Mouse (Mus musculus) heart, embryonic 10.5 days (tissue): ENCODE results near the gene Retsat. TPM values are rescaled to one million over a fixed set of nuclear protein-coding genes. Genes with fewer than 3 reads are reported as not detected.

Source experiments
- DNase-seq: peaks from one replicate; pipeline ENCODE4 v3.0.0-alpha.2; 2017; ENCODE audit warnings: low spot score
- H3K27ac ChIP-seq: fragments of 300-500 bp; sonication (generic); 2 replicates; pipeline ENCODE4 v1.5.1; 2016; ENCODE audit warnings: mild to moderate bottlenecking
- H3K27me3 ChIP-seq: fragments of 300-500 bp; sonication (generic); 2 replicates; pipeline ENCODE4 v1.6.1; 2016; ENCODE audit warnings: mild to moderate bottlenecking; ENCODE audit not compliant: poor library complexity, insufficient read depth, severe bottlenecking
- H3K36me3 ChIP-seq: fragments of 300-500 bp; sonication (generic); 2 replicates; pipeline ENCODE4 v1.6.1; 2016; ENCODE audit warnings: mild to moderate bottlenecking, moderate library complexity
- H3K4me1 ChIP-seq: fragments of 300-500 bp; sonication (generic); 2 replicates; pipeline ENCODE4 v1.6.1; 2016; ENCODE audit warnings: mild to moderate bottlenecking
- H3K4me3 ChIP-seq: fragments of 300-500 bp; sonication (generic); 2 replicates; pipeline ENCODE4 v1.5.1; 2016; ENCODE audit warnings: mild to moderate bottlenecking, moderate library complexity
- H3K9me3 ChIP-seq: fragments of 300-500 bp; sonication (generic); 2 replicates; pipeline ENCODE4 v1.6.1; 2016; ENCODE audit warnings: mild to moderate bottlenecking, moderate library complexity
- WGBS: fragments of 180-500 bp; shearing (Covaris S2); methylation state at CpG from one replicate; pipeline ENCODE4 v1.1.7; 2016; 5-methylcytosine and 5-hydroxymethylcytosine counted together
- polyA plus RNA-seq: library from polyadenylated mRNA; unstranded; fragments of >200 nt; fragmentation: Nextera tagmentation; extraction: Ambion mirVana; gene quantifications from 2 replicates; pipeline ENCODE4 v1.2.1, GENCODE M21; 2016

Retsat gene
- 13.5 and 17.0 TPM in 2 replicates for polyA plus RNA-seq

GRCm38 (mm10) chr6:72597956-72598753 is at the start of gene Retsat, which contains the start of gene Elmod3:
TSS of gene Retsat (plus strand) at chr6:72598475.
TSS of gene Elmod3 (minus strand) at chr6:72598413.
- DNase-seq: peak; percentile 96
- H3K27ac ChIP-seq: peak within 1 kb of the TSS; percentile 90
- WGBS: 1% methylated on average over 38 of the region's 38 CpGs

GRCm38 (mm10) chr6:72549041-72549580 is 49.2 kb upstream of the Retsat start:
- no peak overlapping the region; the same call in 1 of the 2 replicates for H3K4me3 ChIP-seq

More at GRCm38 (mm10) chr6:72597956-72598753, at the start of gene Retsat, which contains the start of gene Elmod3:
- Histone ChIP-seq H3K4me3 (peak within 1 kb of the TSS; percentile 67), H3K27me3 (no peaks in the 10 kb centered on the region), H3K36me3 (no peaks in the 10 kb centered on the region), H3K9me3 (no peaks in the 10 kb centered on the region), H3K4me1 (peaks cover 12% of the 10 kb centered on the region)

GRCm38 (mm10) chr6:72550025-72550424 is 48.2 kb upstream of the Retsat start:
- Histone ChIP-seq H3K27ac (peak overlapping the region; percentile 42; the same call in 1 of the 2 replicates), H3K4me3 (no peak overlapping the region), H3K4me1 (peaks cover 33% of the 10 kb centered on the region), H3K27me3 (no peaks in the 10 kb centered on the region), H3K9me3 (no peaks in the 10 kb centered on the region), H3K36me3 (no peaks in the 10 kb centered on the region)
- 61% methylated on average over 6 of the region's 6 CpGs for WGBS
- DNase-seq: no peak

More at GRCm38 (mm10) chr6:72549041-72549580, 49.2 kb upstream of the Retsat start:
- no peaks in the 10 kb centered on the region for H3K36me3 ChIP-seq
- peaks cover 39% of the 10 kb centered on the region for H3K4me1 ChIP-seq
- no peaks in the 10 kb centered on the region for H3K27me3 ChIP-seq
- 54% methylated on average over 9 of the region's 9 CpGs for WGBS
- no peaks in the 10 kb centered on the region for H3K9me3 ChIP-seq
- DNase-seq: no peak
- H3K27ac ChIP-seq: peak overlapping the region; percentile 52; the same call in 1 of the 2 replicates

GRCm38 (mm10) chr6:72550503-72551100 is 47.7 kb upstream of the Retsat start:
- Histone ChIP-seq H3K36me3 (no peaks in the 10 kb centered on the region), H3K9me3 (no peaks in the 10 kb centered on the region), H3K4me3 (no peak overlapping the region), H3K27me3 (no peaks in the 10 kb centered on the region), H3K4me1 (peaks cover 33% of the 10 kb centered on the region), H3K27ac (0 out of 2 replicates have a peak overlapping the region, but pooled peaks have one; percentile 90)
- DNase-seq: no peak
- 82% methylated on average over 10 of the region's 10 CpGs for WGBS

- 17% methylated on average over 27 of the region's 27 CpGs for WGBS
- H3K9me3 ChIP-seq: no peaks in the 10 kb centered on the region
Measured at GRCm38 (mm10) chr6:72552171-72553078, 45.9 kb upstream of the Retsat start.

GRCm38 (mm10) chr6:72553079-72553412 is 45.2 kb upstream of the Retsat start:
- Histone ChIP-seq H3K4me3 (peak overlapping the region; percentile 57), H3K36me3 (no peaks in the 10 kb centered on the region), H3K4me1 (peaks cover 33% of the 10 kb centered on the region), H3K27ac (peak overlapping the region; percentile 90), H3K27me3 (no peaks in the 10 kb centered on the region), H3K9me3 (no peaks in the 10 kb centered on the region)
- no peak for DNase-seq
- 20% methylated on average over 8 of the region's 8 CpGs for WGBS

More at GRCm38 (mm10) chr6:72552171-72553078, 45.9 kb upstream of the Retsat start:
- peaks cover 33% of the 10 kb centered on the region for H3K4me1 ChIP-seq
- H3K36me3 ChIP-seq: no peaks in the 10 kb centered on the region
- peak; percentile 88 for DNase-seq
- H3K4me3 ChIP-seq: peak overlapping the region; percentile 57
- no peaks in the 10 kb centered on the region for H3K27me3 ChIP-seq
- peak overlapping the region; percentile 90 for H3K27ac ChIP-seq

GRCm38 (mm10) chr6:72560801-72561200 is 37.5 kb upstream of the Retsat start:
- no peak overlapping the region for H3K4me3 ChIP-seq
- no peak for DNase-seq
- 79% methylated on average over 8 of the region's 8 CpGs for WGBS
- no peaks in the 10 kb centered on the region for H3K36me3 ChIP-seq
- peaks cover 20% of the 10 kb centered on the region for H3K4me1 ChIP-seq
- H3K9me3 ChIP-seq: no peaks in the 10 kb centered on the region
- no peaks in the 10 kb centered on the region for H3K27me3 ChIP-seq
- no peak overlapping the region for H3K27ac ChIP-seq

- Histone ChIP-seq H3K4me1 (peaks cover 25% of the 10 kb centered on the region), H3K27ac (peak overlapping the region; percentile 43; the same call in 1 of the 2 replicates), H3K4me3 (no peak overlapping the region), H3K9me3 (no peaks in the 10 kb centered on the region), H3K27me3 (no peaks in the 10 kb centered on the region), H3K36me3 (no peaks in the 10 kb centered on the region)
- no peak for DNase-seq
- WGBS: 52% methylated on average over 6 of the region's 6 CpGs
Measured at GRCm38 (mm10) chr6:72562486-72562885, 35.8 kb upstream of the Retsat start.

- no peak for DNase-seq
- no peak overlapping the region for H3K4me3 ChIP-seq
- no peaks in the 10 kb centered on the region for H3K9me3 ChIP-seq
- H3K27me3 ChIP-seq: no peaks in the 10 kb centered on the region
- peaks cover under 1% of the 10 kb centered on the region; the same call in 1 of the 2 replicates for H3K36me3 ChIP-seq
- peak overlapping the region; percentile 43 for H3K27ac ChIP-seq
- H3K4me1 ChIP-seq: peaks cover 25% of the 10 kb centered on the region
- 75% methylated on average over 5 of the region's 5 CpGs for WGBS
Measured at GRCm38 (mm10) chr6:72562894-72563293, 35.4 kb upstream of the Retsat start.

- 0 out of 2 replicates have a peak overlapping the region, but pooled peaks have one; percentile 4 for H3K27ac ChIP-seq
- H3K36me3 ChIP-seq: peaks cover 7% of the 10 kb centered on the region; the same call in 1 of the 2 replicates
- no peaks in the 10 kb centered on the region for H3K27me3 ChIP-seq
- H3K9me3 ChIP-seq: no peaks in the 10 kb centered on the region
- peaks cover 25% of the 10 kb centered on the region for H3K4me1 ChIP-seq
- DNase-seq: no peak
- 71% methylated on average over 7 of the region's 7 CpGs for WGBS
- H3K4me3 ChIP-seq: peak overlapping the region; percentile 3; the same call in 1 of the 2 replicates
Measured at GRCm38 (mm10) chr6:72565506-72565905, 32.8 kb upstream of the Retsat start.

GRCm38 (mm10) chr6:72566044-72566443 is 32.2 kb upstream of the Retsat start:
- 5% methylated on average over 4 of the region's 4 CpGs for WGBS
- peaks cover 25% of the 10 kb centered on the region for H3K4me1 ChIP-seq
- H3K36me3 ChIP-seq: peaks cover 7% of the 10 kb centered on the region; the same call in 1 of the 2 replicates
- H3K27ac ChIP-seq: 0 out of 2 replicates have a peak overlapping the region, but pooled peaks have one; percentile 4
- no peaks in the 10 kb centered on the region for H3K27me3 ChIP-seq
- DNase-seq: peak; percentile 94
- H3K4me3 ChIP-seq: peak overlapping the region; percentile 3; the same call in 1 of the 2 replicates
- H3K9me3 ChIP-seq: no peaks in the 10 kb centered on the region

- Histone ChIP-seq H3K36me3 (peaks cover 7% of the 10 kb centered on the region; the same call in 1 of the 2 replicates), H3K4me1 (peaks cover 24% of the 10 kb centered on the region), H3K27ac (no peak overlapping the region), H3K27me3 (no peaks in the 10 kb centered on the region), H3K9me3 (no peaks in the 10 kb centered on the region), H3K4me3 (no peak overlapping the region)
- no peak for DNase-seq
- 82% methylated on average over 5 of the region's 5 CpGs for WGBS
Measured at GRCm38 (mm10) chr6:72567508-72567907, 30.8 kb upstream of the Retsat start.
